Mouse (Mus musculus): ENCODE data around the gene Rbm20.
"Not testable (repeated sequence)": the region's sequence is repeated elsewhere in the genome, so short reads cannot be mapped to it uniquely, and the experiment has no call there.

Gene Rbm20

DNA sequence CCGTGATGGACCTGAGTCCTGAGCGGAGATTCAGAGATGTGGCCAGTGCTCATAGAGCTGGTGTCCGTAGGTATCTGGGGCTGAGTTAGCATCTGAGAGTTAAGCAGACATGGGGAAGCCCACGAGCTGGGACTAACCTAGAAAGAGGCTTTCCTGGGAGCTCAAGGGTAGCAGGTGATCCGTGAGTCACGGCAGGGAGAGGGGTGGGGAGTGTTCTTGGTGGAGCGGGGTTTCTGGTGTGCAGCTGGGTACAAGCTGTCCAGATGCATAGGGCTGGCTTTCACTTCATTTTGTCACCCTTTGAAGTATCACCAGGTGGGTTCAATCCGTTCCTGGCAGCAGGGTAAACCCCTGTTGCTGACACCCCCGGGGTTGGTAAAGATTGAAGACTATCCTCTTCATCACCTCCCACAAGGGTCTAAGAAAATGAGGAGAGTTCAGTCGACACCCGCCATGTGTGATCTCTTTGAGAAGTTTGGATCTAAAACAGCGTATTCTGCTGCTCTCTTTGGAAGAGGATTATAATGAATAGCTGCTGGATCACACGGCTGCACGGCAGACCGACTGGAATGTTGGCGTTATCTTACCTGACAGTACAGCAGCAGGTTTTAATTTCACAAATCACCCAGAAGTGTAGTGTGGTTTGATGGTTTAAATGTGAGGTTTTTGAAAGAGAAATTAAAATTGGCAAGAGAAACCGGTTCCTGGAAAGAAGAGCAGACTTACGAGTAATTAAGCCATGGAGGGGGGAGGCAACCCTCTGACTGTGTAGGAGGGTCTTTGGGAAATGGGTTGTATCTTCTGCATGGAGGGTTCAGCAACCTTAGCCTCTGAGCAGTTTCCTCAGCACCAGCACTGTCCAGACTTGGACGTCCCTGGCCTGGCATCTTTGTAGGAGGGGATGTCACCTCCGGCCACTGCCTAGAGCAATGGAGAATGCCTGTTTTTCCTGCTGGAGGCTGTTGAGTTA lies 114.9 kb downstream of the Rbm20 start:
- DNase-seq (ENCODE audit: low read depth, low spot score): peak; percentile 12

DNA sequence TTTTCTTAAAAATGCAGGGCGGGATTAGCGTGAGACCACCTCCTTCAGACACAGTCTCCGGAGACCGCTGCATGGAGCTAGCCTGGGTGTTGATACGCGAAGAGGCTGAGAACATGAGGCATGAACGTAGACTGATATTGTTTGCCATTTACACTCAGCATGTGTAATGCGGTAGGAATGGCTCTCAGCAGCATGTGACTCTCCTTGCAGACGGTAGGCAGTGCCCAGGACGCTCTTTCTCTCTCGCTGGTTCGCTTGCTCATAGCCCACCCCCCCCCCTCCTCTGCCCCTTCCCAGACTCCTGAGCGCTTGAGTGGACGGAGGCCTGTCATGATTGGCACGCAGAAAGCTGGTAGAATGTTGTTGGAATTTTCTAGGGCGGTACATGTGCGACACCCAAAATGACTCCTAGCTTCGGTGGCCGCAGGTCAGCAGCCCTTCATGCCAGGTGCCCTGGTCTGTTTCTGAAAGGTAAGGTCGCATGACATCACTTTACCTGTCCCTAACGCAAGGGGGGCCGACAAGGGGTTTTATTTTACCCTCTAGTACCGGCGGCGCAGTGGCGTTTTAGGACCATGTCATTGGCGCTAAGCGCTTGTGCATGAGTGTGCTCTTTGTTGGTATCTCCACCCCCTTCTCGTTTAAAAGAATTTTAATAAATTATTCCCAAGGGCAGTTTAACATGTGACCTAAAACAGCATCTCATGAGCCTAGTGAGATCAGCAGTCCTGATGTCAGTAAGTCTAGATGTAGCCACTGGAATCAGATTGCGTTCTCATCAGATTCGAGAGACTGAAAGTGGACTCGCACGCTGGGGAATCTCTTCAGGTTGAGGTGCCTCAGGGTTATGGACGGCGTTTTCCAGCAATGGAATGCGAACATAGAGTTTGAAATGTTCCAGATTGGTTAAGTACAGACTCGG lies 116.1 kb downstream of the Rbm20 start:
- no peak for DNase-seq (ENCODE audit: low read depth, low spot score)

GRCm38 (mm10) chr19:53793994-53794890 lies 117.1 kb downstream of the Rbm20 start:
- no peak for DNase-seq (ENCODE audit: low read depth, low spot score)

- no peak for DNase-seq (ENCODE audit: low read depth, low spot score)
These were observed 117.9 kb downstream of the Rbm20 start for GRCm38 (mm10) chr19:53794996-53795395.

DNA sequence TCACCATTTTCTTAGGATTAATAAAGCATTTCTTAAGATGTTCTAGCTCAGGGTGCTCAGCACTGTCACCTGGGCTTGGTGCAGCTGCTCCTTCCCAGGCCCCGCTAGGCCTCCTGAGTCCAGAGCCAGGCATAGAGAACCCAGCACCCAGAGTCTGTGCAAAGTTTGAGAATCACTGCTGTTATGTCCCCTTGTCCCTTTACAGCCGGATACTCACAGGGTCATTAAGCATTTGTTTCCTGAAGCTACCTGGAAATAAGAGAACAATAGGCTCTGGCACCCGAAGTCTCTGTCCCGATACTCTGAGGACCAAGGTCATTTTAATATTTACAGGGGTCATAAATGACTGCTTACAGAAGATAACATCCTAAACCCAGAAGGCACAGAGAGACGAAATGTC lies 118.9 kb downstream of the Rbm20 start:
- DNase-seq (ENCODE audit: low read depth, low spot score): no peak

GRCm38 (mm10) chr19:53797770-53798169 lies 120.7 kb downstream of the Rbm20 start:
- no peak for DNase-seq (ENCODE audit: low read depth, low spot score)

GRCm38 (mm10) chr19:53799885-53800284 lies 122.8 kb downstream of the Rbm20 start:
- DNase-seq (ENCODE audit: low read depth, low spot score): no peak

- DNase-seq (ENCODE audit: low read depth, low spot score): peak; percentile 35
These were observed 123.4 kb downstream of the Rbm20 start for GRCm38 (mm10) chr19:53800365-53800999.

DNA sequence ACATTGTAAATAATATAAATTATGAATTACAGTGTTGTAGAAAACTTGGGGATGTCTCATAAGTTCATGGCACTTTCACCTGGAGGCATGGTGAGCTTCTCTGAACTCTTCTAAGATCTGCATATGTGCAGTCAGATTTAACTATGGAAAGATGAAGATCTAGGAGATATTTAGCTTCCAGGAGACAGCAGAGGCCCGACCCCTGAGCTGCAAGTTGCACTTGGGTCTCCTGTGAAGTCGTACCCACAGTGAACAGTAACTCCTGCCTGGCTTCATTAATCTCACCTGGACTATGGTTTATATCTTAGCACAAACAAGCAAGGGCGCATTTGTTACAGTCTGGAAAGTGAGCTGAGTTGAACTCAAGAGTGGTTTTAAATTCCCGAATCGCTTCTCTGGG lies 124.3 kb downstream of the Rbm20 start:
- no peak for DNase-seq (ENCODE audit: low read depth, low spot score)

DNA sequence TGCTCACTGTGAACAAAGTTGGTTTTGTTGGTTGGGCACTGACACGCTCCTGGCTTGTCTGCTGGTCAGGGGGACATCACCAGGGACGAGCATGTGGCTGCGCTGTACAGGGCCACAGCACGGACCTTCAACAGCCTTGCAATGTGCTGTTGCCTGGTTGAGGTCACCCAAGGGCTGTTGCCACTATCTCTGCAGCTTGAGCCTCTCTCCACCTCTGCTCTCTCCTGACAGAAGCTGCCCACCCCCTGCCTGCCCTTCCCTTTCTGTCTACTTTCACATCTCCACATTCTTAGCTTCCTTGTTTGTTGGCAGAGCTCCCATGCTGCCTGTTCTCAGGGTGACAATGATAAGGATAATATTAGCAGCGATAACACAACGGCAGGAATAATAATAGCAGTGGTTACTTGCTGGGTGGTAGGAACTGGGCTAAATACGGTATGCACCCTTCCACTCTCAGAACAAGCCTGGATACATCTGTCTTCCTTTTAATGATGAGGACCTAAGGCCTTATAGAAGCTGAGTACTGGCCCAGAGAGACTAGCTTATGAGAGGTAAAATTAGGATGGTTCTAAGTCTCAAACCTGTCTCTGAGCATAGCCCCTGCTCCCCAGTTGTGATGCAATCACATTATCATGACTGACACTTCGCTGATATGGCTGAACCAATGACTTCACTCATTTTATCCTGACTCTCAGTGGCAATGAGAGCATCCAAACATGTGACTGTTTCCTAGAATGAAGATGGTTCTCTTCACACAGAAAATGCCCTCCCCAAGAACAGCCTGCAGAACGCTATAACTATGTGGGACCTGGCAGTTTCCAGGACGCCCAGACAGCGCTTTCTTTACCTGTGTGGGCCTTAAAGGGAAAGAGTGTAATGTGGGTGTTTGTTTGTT lies 124.9 kb downstream of the Rbm20 start:
- no peak for DNase-seq (ENCODE audit: low read depth, low spot score)

GRCm38 (mm10) chr19:53803954-53804353 lies 126.8 kb downstream of the Rbm20 start:
- DNase-seq (ENCODE audit: low read depth, low spot score): no peak

DNA sequence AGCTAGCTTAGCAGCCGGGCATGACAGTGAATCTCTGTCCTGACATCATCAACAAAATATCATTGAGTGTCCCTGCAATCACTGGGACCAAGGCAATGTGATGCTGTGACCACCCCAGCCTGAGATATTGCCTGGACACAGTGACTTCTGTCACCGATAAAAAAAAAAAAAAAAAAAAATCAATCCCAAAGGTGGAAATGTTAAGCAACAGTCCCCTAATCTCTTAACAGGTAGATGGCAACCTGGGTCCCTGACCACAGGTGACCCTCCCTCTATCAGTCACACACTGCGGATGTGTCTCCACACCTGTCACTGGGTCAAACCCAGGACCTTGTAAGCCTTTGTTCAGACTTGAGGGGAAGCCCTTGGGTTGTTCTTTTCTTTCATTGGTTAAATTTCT lies 128.0 kb downstream of the Rbm20 start:
- DNase-seq (ENCODE audit: low read depth, low spot score): no peak

DNA sequence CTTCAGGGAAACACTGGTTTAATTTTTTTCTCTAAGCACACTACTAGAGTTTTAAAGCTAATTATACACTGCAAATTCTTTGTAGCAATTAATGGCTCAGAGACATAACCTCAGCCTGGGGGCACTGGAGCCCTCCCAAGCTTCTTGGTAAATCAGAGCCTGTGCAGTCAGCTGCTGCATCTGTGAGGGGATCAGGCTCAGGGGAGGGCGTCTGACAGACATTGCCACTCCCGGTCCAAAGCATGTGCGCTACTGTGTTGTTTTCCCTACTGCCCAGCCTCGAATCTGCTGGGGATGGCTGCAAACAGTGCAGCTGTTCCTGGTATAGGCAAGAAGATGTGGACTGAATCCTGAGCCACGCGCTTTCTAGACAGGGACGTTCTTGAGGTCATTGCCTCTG lies 129.0 kb downstream of the Rbm20 start:
- DNase-seq (ENCODE audit: low read depth, low spot score): no peak

GRCm38 (mm10) chr19:53806526-53807275 lies 129.6 kb downstream of the Rbm20 start:
- DNase-seq (ENCODE audit: low read depth, low spot score): not testable (repeated sequence)

DNA sequence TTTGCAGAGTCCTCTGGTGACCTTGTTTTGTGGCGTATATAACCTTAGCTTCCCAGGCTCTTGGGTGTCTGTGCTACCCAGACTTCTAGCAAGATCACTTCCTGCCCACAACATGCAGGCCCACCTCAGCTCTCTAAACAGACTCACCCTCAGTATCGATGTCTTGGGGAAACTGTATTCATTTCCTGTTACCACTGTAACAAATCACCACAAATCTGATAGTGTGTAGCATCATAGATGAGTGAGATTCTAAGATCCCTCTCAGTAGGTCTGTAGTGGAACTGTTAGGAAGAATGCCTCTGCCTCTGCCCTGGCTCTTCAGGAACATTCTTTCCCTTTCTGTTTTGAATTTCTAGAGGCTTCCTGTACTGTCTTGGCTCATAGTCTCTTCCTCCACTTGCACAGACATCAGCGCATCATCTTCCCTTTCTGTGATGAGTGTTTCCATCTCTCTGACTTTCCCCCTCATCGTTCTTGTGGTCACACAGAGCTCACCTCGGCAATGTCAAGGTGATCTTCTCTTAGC lies 130.2 kb downstream of the Rbm20 start:
- no peak for DNase-seq (ENCODE audit: low read depth, low spot score)

GRCm38 (mm10) chr19:53808041-53808777 lies 131.1 kb downstream of the Rbm20 start:
- no peak for DNase-seq (ENCODE audit: low read depth, low spot score)

DNA sequence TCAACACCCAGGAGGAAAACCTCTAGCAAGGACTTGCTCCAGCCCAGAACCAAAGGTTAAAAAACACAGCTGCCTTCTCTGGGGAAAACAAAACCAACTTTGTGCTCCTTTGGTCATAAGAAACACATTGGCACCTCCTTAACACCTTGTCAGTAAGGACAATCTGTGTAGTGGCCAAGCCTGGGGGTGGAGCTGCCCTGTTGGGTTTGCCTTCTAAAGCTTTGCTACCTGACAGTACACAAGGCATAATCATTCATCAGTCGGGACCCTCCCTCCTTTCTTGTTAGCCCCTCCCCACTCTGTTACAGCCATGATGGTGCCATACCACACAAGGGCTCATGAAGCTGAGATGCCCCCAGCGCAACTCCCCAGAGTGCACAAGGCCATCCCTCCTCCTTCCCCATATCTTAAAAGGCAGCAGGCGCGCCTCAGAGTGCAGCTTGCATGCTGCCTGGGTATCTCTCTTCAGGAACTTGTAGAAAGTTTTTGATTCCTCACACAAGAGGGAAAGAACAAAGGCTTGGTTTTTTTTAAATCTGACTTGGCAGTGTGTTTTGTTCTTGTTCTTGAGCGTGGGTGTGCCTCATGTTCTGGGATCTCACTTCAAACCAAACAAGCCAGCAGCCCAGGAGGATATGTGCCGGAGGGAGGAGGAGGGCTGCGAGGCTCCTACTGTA lies 132.2 kb downstream of the Rbm20 start:
- no peak for DNase-seq (ENCODE audit: low read depth, low spot score)

DNA sequence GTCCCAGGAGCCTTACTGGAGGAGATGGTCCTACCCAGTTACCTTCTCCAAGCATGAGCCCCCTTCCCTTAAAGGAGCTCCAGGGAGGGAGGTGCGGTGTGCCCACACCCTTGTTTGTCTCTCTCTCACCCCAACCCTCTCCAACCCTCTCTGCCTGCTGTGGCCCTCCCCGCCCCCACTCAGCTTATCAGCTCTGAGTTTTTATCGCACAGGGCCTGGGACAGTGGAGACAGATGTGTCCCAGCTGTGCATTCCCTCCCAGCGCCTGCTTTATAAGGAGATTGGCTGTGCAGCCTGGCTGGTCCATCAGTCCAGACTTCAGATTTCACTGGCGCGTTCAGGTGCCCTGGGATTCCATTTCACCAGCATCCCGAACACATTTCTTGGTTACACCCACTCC lies 132.9 kb downstream of the Rbm20 start:
- DNase-seq (ENCODE audit: low read depth, low spot score): no peak
